Mouse (Mus musculus) midbrain, postnatal 0 days (tissue): ENCODE data around the gene Bhlha9. TPM values are rescaled to one million over a fixed set of nuclear protein-coding genes. Genes with fewer than 3 reads are reported as not detected.
"Not testable (repeated sequence)": the region's sequence is repeated elsewhere in the genome, so short reads cannot be mapped to it uniquely, and the experiment has no call there.

Experiments
- ATAC-seq: fragments of 200-750 bp; cut with Nextera tagmentation; 2 replicates; pipeline ENCODE4 v1.8.0; 2017; ENCODE audit warnings: moderate number of reproducible peaks, mild to moderate bottlenecking, moderate TSS enrichment, moderate library complexity; ENCODE audit not compliant: low FRiP score
- DNase-seq: peaks from one replicate; pipeline ENCODE4 v3.0.0-alpha.2; 2015; ENCODE audit warnings: low spot score
- H3K27ac ChIP-seq: fragments of 300-500 bp; sonication (generic); 2 replicates; pipeline ENCODE4 v1.5.1; 2014; ENCODE audit warnings: low read depth, mild to moderate bottlenecking, low read length, mixed read lengths
- H3K27me3 ChIP-seq: fragments of 300-500 bp; sonication (generic); 2 replicates; pipeline ENCODE4 v1.6.1; 2014; ENCODE audit warnings: low read length, control low read depth, mixed read lengths; ENCODE audit not compliant: insufficient read depth
- H3K36me3 ChIP-seq: fragments of 300-500 bp; sonication (generic); 2 replicates; pipeline ENCODE4 v1.6.1; 2014; ENCODE audit warnings: low read length, control low read depth, mixed read lengths; ENCODE audit not compliant: insufficient read depth
- H3K4me1 ChIP-seq: fragments of 300-500 bp; sonication (generic); 2 replicates; pipeline ENCODE4 v1.6.1; 2014; ENCODE audit warnings: mild to moderate bottlenecking, control low read depth, antibody characterized with exemption, low read length, mixed read lengths; ENCODE audit not compliant: insufficient read depth
- H3K4me2 ChIP-seq: fragments of 300-500 bp; sonication (generic); 2 replicates; pipeline ENCODE4 v1.6.1; 2014; ENCODE audit warnings: low read depth, mild to moderate bottlenecking, low read length, mixed read lengths; ENCODE audit not compliant: poor library complexity, severe bottlenecking
- H3K4me3 ChIP-seq: fragments of 300-500 bp; sonication (generic); 2 replicates; pipeline ENCODE4 v1.5.1; 2014; ENCODE audit warnings: low read depth, mild to moderate bottlenecking, low read length, moderate library complexity
- H3K9ac ChIP-seq: fragments of 300-500 bp; sonication (generic); replicated peaks from 2 replicates; pipeline ENCODE4 v1.6.1; 2014; ENCODE audit warnings: mild to moderate bottlenecking, low read length, moderate library complexity, mixed read lengths; ENCODE audit not compliant: poor library complexity, severe bottlenecking
- H3K9me3 ChIP-seq: fragments of 300-500 bp; sonication (generic); 2 replicates; pipeline ENCODE4 v1.6.1; 2016; ENCODE audit warnings: low read length, control low read depth
- CTCF ChIP-seq: IDR thresholded peaks from 2 replicates; pipeline ENCODE4 v1.5.1; 2016; ENCODE audit warnings: antibody characterized with exemption, mild to moderate bottlenecking
- WGBS: fragments of 180-500 bp; shearing (Covaris S2); extraction: QIAGEN DNeasy Blood & Tissue Kit; methylation state at CpG from one replicate; pipeline ENCODE4 v1.1.7; 2014; 5-methylcytosine and 5-hydroxymethylcytosine counted together
- polyA plus RNA-seq: library from polyadenylated mRNA; unstranded; fragments of >200 nt; fragmentation: Nextera tagmentation; extraction: Ambion mirVana; gene quantifications from 2 replicates; pipeline ENCODE4 v1.2.1, GENCODE M21; 2015
- total RNA-seq: library from RNA; depleted of rRNA; stranded (reverse); fragments of >200 nt; gene quantifications from 2 replicates; pipeline ENCODE4 v1.2.3, GENCODE M21; 2014

Gene Bhlha9
- total and polyA plus RNA-seq, 2 experiments from 2014 or later = 1.9 to 4.9 TPM

- DNase-seq (no peak), ATAC-seq (no peak)
- Histone ChIP-seq H3K4me3 (no peak overlapping the region), H3K9me3 (no peaks in the 10 kb centered on the region), H3K9ac (no peak overlapping the region), H3K4me1 (peaks cover 3% of the 10 kb centered on the region; the same call in 1 of the 2 replicates), H3K4me2 (no peak overlapping the region), H3K36me3 (no peaks in the 10 kb centered on the region), H3K27me3 (peaks cover 26% of the 10 kb centered on the region), H3K27ac (no peak overlapping the region)
- TF ChIP-seq CTCF = no peak
- 41% methylated on average over 4 of the region's 4 CpGs for WGBS
These were observed 4.5 kb upstream of the Bhlha9 start for GRCm38 (mm10) chr11:76667807-76668206.

- Histone ChIP-seq H3K27me3 (peaks cover 45% of the 10 kb centered on the region), H3K4me1 (peaks cover 3% of the 10 kb centered on the region; the same call in 1 of the 2 replicates), H3K9me3 (no peaks in the 10 kb centered on the region), H3K27ac (no peak overlapping the region), H3K4me3 (peak overlapping the region; percentile 25), H3K9ac (peak overlapping the region; percentile 61), H3K4me2 (peak overlapping the region; percentile 49), H3K36me3 (no peaks in the 10 kb centered on the region)
- ATAC-seq (peak; percentile 27; the same call in 1 of the 2 replicates), DNase-seq (peak; percentile 50)
- no peak for TF ChIP-seq CTCF
- WGBS = 3% methylated on average over 64 of the region's 64 CpGs
These were observed 503 bp downstream of the Bhlha9 start for GRCm38 (mm10) chr11:76672561-76673384.

- Histone ChIP-seq H3K4me1 (peaks cover 3% of the 10 kb centered on the region; the same call in 1 of the 2 replicates), H3K36me3 (no peaks in the 10 kb centered on the region), H3K9ac (no peak overlapping the region), H3K27ac (no peak overlapping the region), H3K27me3 (peaks cover 42% of the 10 kb centered on the region), H3K9me3 (no peaks in the 10 kb centered on the region), H3K4me3 (no peak overlapping the region), H3K4me2 (no peak overlapping the region)
- ATAC-seq (no peak), DNase-seq (no peak)
- TF ChIP-seq CTCF = no peak
- WGBS = 59% methylated on average over 8 of the region's 8 CpGs
These were observed 1.9 kb downstream of the Bhlha9 start for GRCm38 (mm10) chr11:76674199-76674598.

- Histone ChIP-seq H3K4me1 (peaks cover 3% of the 10 kb centered on the region; the same call in 1 of the 2 replicates), H3K36me3 (no peaks in the 10 kb centered on the region), H3K4me3 (no peak overlapping the region), H3K9ac (no peak overlapping the region), H3K27ac (no peak overlapping the region), H3K4me2 (no peak overlapping the region), H3K27me3 (peaks cover 42% of the 10 kb centered on the region), H3K9me3 (no peaks in the 10 kb centered on the region)
- no peak for ATAC-seq
- no peak for DNase-seq
- WGBS = 37% methylated on average over 4 of the region's 4 CpGs
- TF ChIP-seq CTCF = peak; percentile 52; the same call in 1 of the 2 replicates
These were observed 2.4 kb downstream of the Bhlha9 start for GRCm38 (mm10) chr11:76674704-76675103.

- not testable (repeated sequence) for H3K36me3 ChIP-seq, H3K9me3 ChIP-seq, H3K27me3 ChIP-seq, H3K9ac ChIP-seq, H3K4me3 ChIP-seq, H3K4me1 ChIP-seq, DNase-seq, H3K27ac ChIP-seq, ATAC-seq, H3K4me2 ChIP-seq
- 44% methylated on average over 7 of the region's 8 CpGs for WGBS
These were observed 7.2 kb downstream of the Bhlha9 start, which contains the start of gene Trarg1 for GRCm38 (mm10) chr11:76679508-76679907. Gene Trarg1 (plus strand): TSS chr11:76679808.

GRCm38 (mm10) chr11:76685604-76686003 is 13.3 kb downstream of the Bhlha9 start:
- H3K27ac ChIP-seq = no peak overlapping the region
- 71% methylated on average over 2 of the region's 2 CpGs for WGBS
- DNase-seq (no peak), ATAC-seq (no peak)
- no peaks in the 10 kb centered on the region for H3K9me3 ChIP-seq
- no peaks in the 10 kb centered on the region for H3K4me1 ChIP-seq
- H3K9ac ChIP-seq = no peak overlapping the region
- H3K4me2 ChIP-seq = no peak overlapping the region
- H3K36me3 ChIP-seq = no peaks in the 10 kb centered on the region
- TF ChIP-seq CTCF = no peak
- no peaks in the 10 kb centered on the region for H3K27me3 ChIP-seq
- no peak overlapping the region for H3K4me3 ChIP-seq
